Mouse (Mus musculus): Measurements from ENCODE around the gene Pbrm1.

The Pbrm1 gene

GRCm38 (mm10) chr14:31018860-31019291 lies at the start of gene Pbrm1, which contains the start of gene Gnl3:
Pbrm1 (plus strand) TSS chr14:31019138.
Gnl3 (minus strand) TSS chr14:31019152.
- DNase-seq (ENCODE audit: low read depth, low spot score), result peak; percentile 96

- DNase-seq (ENCODE audit: low read depth, low spot score), result no peak
Observed at GRCm38 (mm10) chr14:30974204-30974603, 44.7 kb upstream of the Pbrm1 start.

GRCm38 (mm10) chr14:30976222-30976621 lies 42.7 kb upstream of the Pbrm1 start:
- DNase-seq (ENCODE audit: low read depth, low spot score), result no peak

- DNase-seq (ENCODE audit: low read depth, low spot score), result no peak
Observed at GRCm38 (mm10) chr14:30996417-30996816, 22.5 kb upstream of the Pbrm1 start.

GRCm38 (mm10) chr14:31000356-31000755 lies 18.6 kb upstream of the Pbrm1 start:
- no peak for DNase-seq (ENCODE audit: low read depth, low spot score)

- DNase-seq (ENCODE audit: low read depth, low spot score), result no peak
Observed at GRCm38 (mm10) chr14:31000816-31001306, 18.1 kb upstream of the Pbrm1 start.

GRCm38 (mm10) chr14:31001307-31002205 lies 17.4 kb upstream of the Pbrm1 start, which contains the start of the genes Glt8d1 and Spcs1:
Glt8d1 (plus strand) TSS chr14:31001400.
Spcs1 (minus strand) TSS chr14:31001672.
- peak; percentile 87 for DNase-seq (ENCODE audit: low read depth, low spot score)

- no peak for DNase-seq (ENCODE audit: low read depth, low spot score)
Observed at GRCm38 (mm10) chr14:31004527-31004926, 14.4 kb upstream of the Pbrm1 start.

- no peak for DNase-seq (ENCODE audit: low read depth, low spot score)
Observed at GRCm38 (mm10) chr14:31006779-31007178, 12.2 kb upstream of the Pbrm1 start.

- DNase-seq (ENCODE audit: low read depth, low spot score), result no peak
Observed at GRCm38 (mm10) chr14:31011588-31011987, 7.3 kb upstream of the Pbrm1 start.

- no peak for DNase-seq (ENCODE audit: low read depth, low spot score)
Observed at GRCm38 (mm10) chr14:31013928-31014327, 5.0 kb upstream of the Pbrm1 start.

GRCm38 (mm10) chr14:31016063-31016462 lies 2.9 kb upstream of the Pbrm1 start:
- DNase-seq (ENCODE audit: low read depth, low spot score), result no peak

- peak; percentile 79 for DNase-seq (ENCODE audit: low read depth, low spot score)
Observed at GRCm38 (mm10) chr14:31017854-31018253, 1.1 kb upstream of the Pbrm1 start.

- peak; percentile 73 for DNase-seq (ENCODE audit: low read depth, low spot score)
Observed at GRCm38 (mm10) chr14:31019331-31020205, 630 bp downstream of the Pbrm1 start.

- DNase-seq (ENCODE audit: low read depth, low spot score), result no peak
Observed at GRCm38 (mm10) chr14:31022579-31022978, 3.6 kb downstream of the Pbrm1 start.

- DNase-seq (ENCODE audit: low read depth, low spot score), result peak; percentile 79
Observed at GRCm38 (mm10) chr14:31025785-31026184, 6.8 kb downstream of the Pbrm1 start.

GRCm38 (mm10) chr14:31045296-31045695 lies 26.4 kb downstream of the Pbrm1 start:
- DNase-seq (ENCODE audit: low read depth, low spot score), result no peak

- no peak for DNase-seq (ENCODE audit: low read depth, low spot score)
Observed at GRCm38 (mm10) chr14:31045817-31046216, 26.9 kb downstream of the Pbrm1 start.

GRCm38 (mm10) chr14:31062277-31062676 lies 43.3 kb downstream of the Pbrm1 start:
- peak; percentile 48 for DNase-seq (ENCODE audit: low read depth, low spot score)

GRCm38 (mm10) chr14:31069086-31069733 lies 50.3 kb downstream of the Pbrm1 start:
- no peak for DNase-seq (ENCODE audit: low read depth, low spot score)

GRCm38 (mm10) chr14:31078597-31079208 lies 59.8 kb downstream of the Pbrm1 start:
- DNase-seq (ENCODE audit: low read depth, low spot score), result no peak
